Mouse (Mus musculus): ENCODE results near the gene Zcchc2. TPM values are rescaled to one million over a fixed set of nuclear protein-coding genes. Genes with fewer than 3 reads are reported as not detected.

Gene Zcchc2
- total and polyA plus RNA-seq, 3 experiments = 10.3 to 25.0 (median 19.1) TPM

DNA sequence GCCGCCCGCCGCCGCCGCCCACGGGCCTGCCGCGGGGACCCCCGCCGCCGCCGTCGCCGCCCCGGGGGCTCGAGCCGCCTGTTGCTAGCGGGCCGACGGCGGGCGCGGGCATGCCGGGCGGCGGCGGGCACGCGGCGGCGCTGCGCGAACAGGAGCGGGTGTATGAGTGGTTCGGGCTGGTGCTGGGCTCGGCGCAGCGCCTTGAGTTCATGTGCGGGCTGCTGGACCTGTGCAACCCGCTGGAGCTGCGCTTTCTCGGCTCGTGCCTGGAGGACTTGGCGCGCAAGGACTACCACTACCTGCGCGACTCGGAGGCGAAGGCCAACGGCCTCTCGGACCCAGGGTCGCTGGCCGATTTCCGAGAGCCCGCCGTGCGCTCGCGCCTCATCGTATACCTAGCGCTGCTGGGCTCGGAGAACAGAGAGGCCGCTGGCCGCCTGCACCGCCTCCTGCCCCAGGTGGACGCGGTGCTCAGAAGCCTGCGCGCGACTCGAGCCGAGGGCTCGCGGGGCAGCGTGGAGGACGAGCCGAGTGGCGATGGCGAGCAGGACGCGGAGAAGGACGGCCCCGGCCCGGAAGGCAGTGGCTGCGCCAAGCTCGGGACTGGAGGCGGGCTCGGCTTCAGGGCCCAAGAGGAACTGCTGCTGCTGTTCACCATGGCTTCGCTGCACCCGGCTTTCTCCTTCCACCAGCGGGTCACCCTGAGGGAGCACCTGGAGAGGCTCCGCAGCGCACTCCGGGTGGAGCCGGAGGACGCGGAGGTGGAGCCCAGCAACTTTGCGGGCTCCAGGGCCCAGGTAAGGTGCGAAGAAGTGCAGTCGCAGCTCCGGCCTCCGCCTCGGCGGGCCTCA lies 930 bp downstream of the Zcchc2 start:
- peaks cover 43% of the 10 kb centered on the region for H3K79me2 ChIP-seq (ENCODE audit: control insufficient read depth, insufficient read depth, low read length, poor library complexity)
- peak overlapping the region; percentile 48 for H3K27ac ChIP-seq (ENCODE audit: control insufficient read depth, low read depth, low read length)
- peaks cover 8 to 17% of the 10 kb centered on the region in 2 experiments for H3K4me1 ChIP-seq (ENCODE audit: control insufficient read depth in 1 of 2, insufficient read depth in 2 of 2, low read length in 2 of 2)
- H3K9ac ChIP-seq (ENCODE audit: control insufficient read depth, low read depth, low read length, poor library complexity, severe bottlenecking) = peak overlapping the region; percentile 75
- peak overlapping the region; percentile 77 to 94 for H3K4me3 ChIP-seq (ENCODE audit: control insufficient read depth in 1 of 2, insufficient read depth in 1 of 2, low read depth in 2 of 2, low read length in 2 of 2)
- DNase-seq (ENCODE audit: low read depth, low spot score) = peak; percentile 85
- no peaks in the 10 kb centered on the region for H3K9me3 ChIP-seq (replicated peaks; ENCODE audit: insufficient read depth, low read length)
- peaks cover 0 to 25% of the 10 kb centered on the region in 2 experiments; a peak in 2 of 4 replicates for H3K36me3 ChIP-seq (ENCODE audit: control insufficient read depth in 1 of 2, insufficient read depth in 2 of 2, low read length in 2 of 2)
- H3K27me3 ChIP-seq (ENCODE audit: control insufficient read depth in 1 of 2, insufficient read depth in 2 of 2, low read length in 2 of 2) = no peaks in the 10 kb centered on the region
- TF ChIP-seq ETS1 (IDR thresholded peaks at IDR 0.05; ENCODE audit: low read depth, low read length) (peak; percentile 5; the same call in 1 of the 2 replicates), RAD21 (IDR thresholded peaks at IDR 0.05; ENCODE audit: low read depth, low read length) (no peak), MXI1 (IDR thresholded peaks at IDR 0.05; ENCODE audit: low read depth, low read length) (peak; percentile 9), CHD1 (IDR thresholded peaks at IDR 0.05; ENCODE audit: low read depth, low read length) (no peak), NRF1 (IDR thresholded peaks at IDR 0.05; ENCODE audit: insufficient read depth, low read depth, low read length, poor library complexity, severe bottlenecking) (0 out of 2 replicates have a peak, but pooled peaks have one; percentile 9), MYC (IDR thresholded peaks at IDR 0.05; ENCODE audit: low read depth, low read length) (no peak), RCOR1 (IDR thresholded peaks at IDR 0.05; ENCODE audit: low read depth, low read length) (no peak), MAZ (IDR thresholded peaks at IDR 0.05; ENCODE audit: low read depth, low read length) (no peak), UBTF (IDR thresholded peaks at IDR 0.05; ENCODE audit: borderline replicate concordance, insufficient read depth, low read depth, low read length) (peak; percentile 95; the same call in 1 of the 2 replicates), POLR2AphosphoS5 (IDR thresholded peaks at IDR 0.05; ENCODE audit: borderline replicate concordance, low read depth, low read length) (no peak), TCF12 (IDR thresholded peaks at IDR 0.05; ENCODE audit: low read depth, low read length) (no peak), SMC3 (IDR thresholded peaks at IDR 0.05; ENCODE audit: low read depth, low read length) (no peak), CHD2 (IDR thresholded peaks at IDR 0.05; ENCODE audit: low read length) (no peak), JUND (IDR thresholded peaks at IDR 0.05; ENCODE audit: low read depth, low read length) (no peak), HCFC1 (IDR thresholded peaks at IDR 0.05; ENCODE audit: low read depth, low read length) (no peak), MAX (IDR thresholded peaks at IDR 0.05; ENCODE audit: low read length) (peak; percentile 57; the same call in 1 of the 2 replicates), SIN3A (IDR thresholded peaks at IDR 0.05; ENCODE audit: low read length) (0 out of 2 replicates have a peak, but pooled peaks have one; percentile 12), ZKSCAN1 (IDR thresholded peaks at IDR 0.05; ENCODE audit: low read depth, low read length) (no peak), POLR2A (IDR thresholded peaks at IDR 0.05; ENCODE audit: control insufficient read depth in 1 of 2, insufficient read depth in 1 of 2, low read depth in 1 of 2, low read length in 2 of 2, poor library complexity in 1 of 2) (peak; percentile 16 to 38; a peak in 1 of 4 replicates), TAL1 (IDR thresholded peaks at IDR 0.05; ENCODE audit: low read length) (no peak), EP300 (IDR thresholded peaks at IDR 0.05; ENCODE audit: low read depth in 1 of 2, low read length in 2 of 2) (no peak), ZNF384 (IDR thresholded peaks at IDR 0.05; ENCODE audit: low read depth, low read length) (no peak), E2F4 (IDR thresholded peaks at IDR 0.05; ENCODE audit: borderline replicate concordance, low read depth, low read length) (peak; percentile 20; the same call in 1 of the 2 replicates), POLR2AphosphoS2 (IDR thresholded peaks at IDR 0.05; ENCODE audit: low read length) (no peak), NELFE (IDR thresholded peaks at IDR 0.05; ENCODE audit: low read depth, low read length) (peak; percentile 33; the same call in 1 of the 2 replicates)

Measured in MEL (cell line).